Mouse (Mus musculus): ENCODE results near the gene Srsx.
"Not testable (repeated sequence)": the region's sequence is repeated elsewhere in the genome, so short reads cannot be mapped to it uniquely, and the experiment has no call there.

Srsx gene

GRCm38 (mm10) chrX:123222381-123222780, at the start of gene Srsx:
TSS of gene Srsx (minus strand) at chrX:123222481.
- not testable (repeated sequence) for DNase-seq

- DNase-seq = not testable (repeated sequence)
Observed at GRCm38 (mm10) chrX:123246807-123247206, 24.5 kb upstream of the Srsx start, which contains the start of gene Gm17577. TSS of gene Gm17577 (minus strand) at chrX:123246907.
